Mouse (Mus musculus) lung, embryonic 16.5 days (tissue): ENCODE results near the gene Atp8b5. TPM values are rescaled to one million over a fixed set of nuclear protein-coding genes. Genes with fewer than 3 reads are reported as not detected.

Source experiments
- ATAC-seq: fragments of 200-750 bp; cut with Nextera tagmentation; 2 replicates; pipeline ENCODE4 v1.8.0; 2017; ENCODE audit warnings: low read depth, mild to moderate bottlenecking, moderate library complexity
- H3K27ac ChIP-seq: fragments of 300-500 bp; sonication (generic); 2 replicates; pipeline ENCODE4 v1.5.1; 2014; ENCODE audit warnings: mild to moderate bottlenecking, control low read depth, low read length
- H3K27me3 ChIP-seq: fragments of 300-500 bp; sonication (generic); 2 replicates; pipeline ENCODE4 v1.6.1; 2014; ENCODE audit warnings: low read depth, low read length, mixed read lengths; ENCODE audit not compliant: control insufficient read depth, insufficient read depth
- H3K36me3 ChIP-seq: fragments of 300-500 bp; sonication (generic); 2 replicates; pipeline ENCODE4 v1.6.1; 2014; ENCODE audit warnings: low read length; ENCODE audit not compliant: control insufficient read depth, insufficient read depth
- H3K4me1 ChIP-seq: fragments of 300-500 bp; sonication (generic); replicated peaks from 2 replicates; pipeline ENCODE4 v1.6.1; 2014; ENCODE audit warnings: low read length, mixed read lengths; ENCODE audit not compliant: control insufficient read depth, insufficient read depth
- H3K4me2 ChIP-seq: fragments of 300-500 bp; sonication (generic); 2 replicates; pipeline ENCODE4 v1.6.1; 2014; ENCODE audit warnings: low read depth, low read length, control low read depth
- H3K4me3 ChIP-seq: fragments of 300-500 bp; sonication (generic); 2 replicates; pipeline ENCODE4 v1.5.1; 2014; ENCODE audit warnings: mild to moderate bottlenecking, low read length, control low read depth
- H3K9ac ChIP-seq: fragments of 300-500 bp; sonication (generic); 2 replicates; pipeline ENCODE4 v1.6.1; 2014; ENCODE audit warnings: low read length, control low read depth
- H3K9me3 ChIP-seq: fragments of 300-500 bp; sonication (generic); 2 replicates; pipeline ENCODE4 v1.6.1; 2016; ENCODE audit warnings: low read length; ENCODE audit not compliant: control insufficient read depth
- WGBS: fragments of 180-500 bp; shearing (Covaris S2); extraction: QIAGEN DNeasy Blood & Tissue Kit; methylation state at CpG from one replicate; pipeline ENCODE4 v1.1.7; 2014; 5-methylcytosine and 5-hydroxymethylcytosine counted together
- polyA plus RNA-seq: library from polyadenylated mRNA; unstranded; fragments of >200 nt; fragmentation: Nextera tagmentation; extraction: Ambion mirVana; gene quantifications from 2 replicates; pipeline ENCODE4 v1.2.1, GENCODE M21; 2015

The Atp8b5 gene
- polyA plus RNA-seq, 1 experiment from 2014 or later = 0.39 TPM

GRCm38 (mm10) chr4:43340096-43340804 lies 73.3 kb downstream of the Atp8b5 start:
- H3K9me3 ChIP-seq = peaks cover 5% of the 10 kb centered on the region; the same call in 1 of the 2 replicates
- H3K9ac ChIP-seq = no peak overlapping the region
- no peaks in the 10 kb centered on the region for H3K4me1 ChIP-seq
- no peak overlapping the region for H3K4me3 ChIP-seq
- WGBS = 69% methylated on average over 4 of the region's 4 CpGs
- no peaks in the 10 kb centered on the region for H3K36me3 ChIP-seq
- H3K4me2 ChIP-seq = no peak overlapping the region
- no peak for ATAC-seq
- H3K27me3 ChIP-seq = no peaks in the 10 kb centered on the region
- H3K27ac ChIP-seq = no peak overlapping the region

GRCm38 (mm10) chr4:43341276-43341891 lies 74.4 kb downstream of the Atp8b5 start:
- ATAC-seq = no peak
- H3K4me1 ChIP-seq = no peaks in the 10 kb centered on the region
- WGBS = 82% methylated on average over 7 of the region's 7 CpGs
- no peaks in the 10 kb centered on the region for H3K27me3 ChIP-seq
- no peak overlapping the region for H3K4me2 ChIP-seq
- no peak overlapping the region for H3K9ac ChIP-seq
- no peak overlapping the region for H3K4me3 ChIP-seq
- H3K36me3 ChIP-seq = no peaks in the 10 kb centered on the region
- no peak overlapping the region for H3K27ac ChIP-seq
- peaks cover 3% of the 10 kb centered on the region; the same call in 1 of the 2 replicates for H3K9me3 ChIP-seq

- Histone ChIP-seq H3K4me1 (no peaks in the 10 kb centered on the region), H3K4me3 (no peak overlapping the region), H3K9ac (no peak overlapping the region), H3K4me2 (no peak overlapping the region), H3K9me3 (no peaks in the 10 kb centered on the region), H3K36me3 (no peaks in the 10 kb centered on the region), H3K27me3 (no peaks in the 10 kb centered on the region), H3K27ac (no peak overlapping the region)
- 85% methylated on average over 10 of the region's 10 CpGs for WGBS
- ATAC-seq = no peak
These were observed 75.5 kb downstream of the Atp8b5 start for GRCm38 (mm10) chr4:43342443-43342842.

- Histone ChIP-seq H3K9me3 (no peaks in the 10 kb centered on the region), H3K9ac (no peak overlapping the region), H3K27ac (no peak overlapping the region), H3K4me2 (no peak overlapping the region), H3K36me3 (no peaks in the 10 kb centered on the region), H3K27me3 (no peaks in the 10 kb centered on the region), H3K4me3 (no peak overlapping the region), H3K4me1 (no peaks in the 10 kb centered on the region)
- no peak for ATAC-seq
- WGBS = 85% methylated on average over 2 of the region's 2 CpGs
These were observed 78.0 kb downstream of the Atp8b5 start for GRCm38 (mm10) chr4:43344932-43345331.

- H3K36me3 ChIP-seq = no peaks in the 10 kb centered on the region
- no peaks in the 10 kb centered on the region for H3K4me1 ChIP-seq
- no peak overlapping the region for H3K27ac ChIP-seq
- H3K4me2 ChIP-seq = no peak overlapping the region
- no peak overlapping the region for H3K4me3 ChIP-seq
- H3K9ac ChIP-seq = no peak overlapping the region
- H3K27me3 ChIP-seq = no peaks in the 10 kb centered on the region
- 85% methylated on average over 5 of the region's 5 CpGs for WGBS
- no peak for ATAC-seq
- no peaks in the 10 kb centered on the region for H3K9me3 ChIP-seq
These were observed 82.2 kb downstream of the Atp8b5 start for GRCm38 (mm10) chr4:43349206-43349605.

- Histone ChIP-seq H3K36me3 (no peaks in the 10 kb centered on the region), H3K9me3 (no peaks in the 10 kb centered on the region), H3K9ac (no peak overlapping the region), H3K27ac (no peak overlapping the region), H3K4me2 (no peak overlapping the region), H3K4me3 (no peak overlapping the region), H3K27me3 (no peaks in the 10 kb centered on the region), H3K4me1 (no peaks in the 10 kb centered on the region)
- WGBS = 53% methylated on average over 6 of the region's 6 CpGs
- no peak for ATAC-seq
These were observed 83.1 kb downstream of the Atp8b5 start for GRCm38 (mm10) chr4:43350038-43350560.

- ATAC-seq = no peak
- WGBS = 82% methylated on average over 6 of the region's 6 CpGs
- Histone ChIP-seq H3K9me3 (no peaks in the 10 kb centered on the region), H3K27ac (no peak overlapping the region), H3K9ac (no peak overlapping the region), H3K27me3 (no peaks in the 10 kb centered on the region), H3K4me3 (no peak overlapping the region), H3K4me2 (no peak overlapping the region), H3K4me1 (no peaks in the 10 kb centered on the region), H3K36me3 (no peaks in the 10 kb centered on the region)
These were observed 86.7 kb downstream of the Atp8b5 start for GRCm38 (mm10) chr4:43353662-43354061.

- no peak overlapping the region for H3K4me2 ChIP-seq
- ATAC-seq = no peak
These were observed 98.1 kb downstream of the Atp8b5 start for GRCm38 (mm10) chr4:43364914-43365560.

GRCm38 (mm10) chr4:43367295-43367694 lies 100.3 kb downstream of the Atp8b5 start:
- Histone ChIP-seq H3K27ac (no peak overlapping the region), H3K27me3 (no peaks in the 10 kb centered on the region), H3K4me3 (no peak overlapping the region), H3K4me1 (no peaks in the 10 kb centered on the region), H3K9ac (no peak overlapping the region), H3K9me3 (no peaks in the 10 kb centered on the region), H3K36me3 (no peaks in the 10 kb centered on the region), H3K4me2 (no peak overlapping the region)
- no peak for ATAC-seq
- WGBS = 81% methylated on average over 5 of the region's 5 CpGs

More at GRCm38 (mm10) chr4:43364914-43365560, 98.1 kb downstream of the Atp8b5 start:
- H3K4me1 ChIP-seq = no peaks in the 10 kb centered on the region
- no peak overlapping the region for H3K9ac ChIP-seq
- no peak overlapping the region for H3K27ac ChIP-seq
- H3K36me3 ChIP-seq = no peaks in the 10 kb centered on the region
- no peaks in the 10 kb centered on the region for H3K9me3 ChIP-seq
- H3K4me3 ChIP-seq = no peak overlapping the region
- no peaks in the 10 kb centered on the region for H3K27me3 ChIP-seq
- 80% methylated on average over 11 of the region's 11 CpGs for WGBS
